Mouse (Mus musculus) frontal cortex, adult 2 months (tissue): ENCODE measurements at regions not wholly inside any gene's neighbourhood (a gene's known extent, or its start where the extent isn't known, plus 50 kb on each side); places are given as distances from the start of the nearest gene placed in this dataset.
A peak's percentile ranks its signal among the peaks of the same experiment; 100 is the strongest.
"Not testable (repeated sequence)": the region's sequence is repeated elsewhere in the genome, so short reads cannot be mapped to it uniquely, and the experiment has no call there.

Experiments used
- DNase-seq, 2 experiments: peaks; one replicate each; pipeline ENCODE4 v3.0.0; 2022; ENCODE audit warnings: low spot score in 1 of 2; ENCODE audit errors: extremely low spot score in 1 of 2

DNA sequence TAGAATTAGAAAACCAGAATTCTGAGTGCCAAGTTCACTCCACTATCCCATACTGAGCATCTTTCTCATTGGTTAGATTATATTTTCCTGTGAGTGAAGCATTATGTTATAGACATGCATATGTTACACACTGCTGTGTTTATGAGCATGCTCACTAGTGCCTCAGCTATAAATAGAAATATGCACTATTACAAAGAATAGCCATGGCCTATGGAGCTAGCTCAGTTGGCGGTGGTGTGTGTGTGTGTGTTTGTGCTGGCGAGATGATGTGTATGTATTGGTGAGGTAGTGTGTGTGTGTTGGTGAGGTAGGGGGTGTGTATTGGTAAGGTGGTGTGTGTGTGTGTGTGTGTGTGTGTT, 106.2 kb downstream of the Sec31a start:
- DNase-seq, result no peak

DNA sequence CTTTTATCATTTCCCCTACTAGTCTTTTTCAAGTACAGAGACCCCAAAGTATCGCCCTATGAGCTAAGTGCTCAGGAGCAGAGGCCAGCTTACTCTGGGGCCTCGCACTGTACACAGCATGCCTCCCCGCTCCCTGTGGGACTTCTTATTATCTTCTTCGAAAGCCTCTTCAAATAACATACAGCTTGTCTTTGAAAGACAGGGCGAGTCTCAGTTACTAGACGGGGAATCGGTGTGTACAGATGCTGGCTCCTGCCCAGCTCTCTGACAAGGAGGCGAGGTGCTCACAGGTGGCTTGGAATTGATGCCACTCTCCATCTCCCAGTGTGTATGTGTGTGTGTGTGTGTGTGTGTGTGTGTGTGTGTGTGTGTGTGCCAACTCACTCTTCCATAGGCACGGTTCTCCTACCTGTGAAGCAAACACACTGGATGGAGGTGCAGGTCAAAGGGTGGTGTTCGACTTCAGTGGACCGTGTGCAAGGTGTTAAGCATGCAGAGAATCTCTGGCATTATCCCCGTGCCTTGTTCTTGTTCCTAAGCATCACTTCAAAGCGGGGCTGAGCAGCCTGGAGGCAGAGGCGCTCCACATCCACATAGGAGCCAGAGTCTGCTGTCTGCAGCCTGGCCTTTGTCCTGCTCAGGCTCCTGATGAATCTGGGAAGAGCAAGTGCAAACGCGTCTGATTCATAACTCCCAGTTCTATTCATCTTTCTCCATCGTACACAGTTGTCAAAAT, 106.8 kb downstream of the Sec31a start:
- DNase-seq, result no peak

DNA sequence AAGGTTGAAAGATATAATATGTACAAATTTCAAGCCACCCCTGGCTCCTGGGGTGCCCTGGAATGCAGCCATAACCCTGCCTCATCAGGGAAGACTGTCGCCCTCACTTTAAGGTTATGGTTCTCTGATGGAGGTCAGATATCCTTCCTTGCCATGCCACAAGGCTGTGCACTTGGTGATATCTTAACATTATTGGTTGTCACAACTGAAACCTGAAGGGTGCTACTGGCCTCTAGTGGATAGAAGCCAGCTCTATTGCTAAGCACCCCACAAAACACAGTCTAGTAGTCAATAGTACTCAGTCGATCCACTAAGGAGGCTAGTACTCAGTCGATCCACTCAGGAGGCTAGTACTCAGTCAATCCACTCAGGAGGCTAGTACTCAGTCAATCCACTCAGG, 111.6 kb downstream of the Sec31a start:
- peak in 1 of 2 experiments; percentile 54 for DNase-seq

DNA sequence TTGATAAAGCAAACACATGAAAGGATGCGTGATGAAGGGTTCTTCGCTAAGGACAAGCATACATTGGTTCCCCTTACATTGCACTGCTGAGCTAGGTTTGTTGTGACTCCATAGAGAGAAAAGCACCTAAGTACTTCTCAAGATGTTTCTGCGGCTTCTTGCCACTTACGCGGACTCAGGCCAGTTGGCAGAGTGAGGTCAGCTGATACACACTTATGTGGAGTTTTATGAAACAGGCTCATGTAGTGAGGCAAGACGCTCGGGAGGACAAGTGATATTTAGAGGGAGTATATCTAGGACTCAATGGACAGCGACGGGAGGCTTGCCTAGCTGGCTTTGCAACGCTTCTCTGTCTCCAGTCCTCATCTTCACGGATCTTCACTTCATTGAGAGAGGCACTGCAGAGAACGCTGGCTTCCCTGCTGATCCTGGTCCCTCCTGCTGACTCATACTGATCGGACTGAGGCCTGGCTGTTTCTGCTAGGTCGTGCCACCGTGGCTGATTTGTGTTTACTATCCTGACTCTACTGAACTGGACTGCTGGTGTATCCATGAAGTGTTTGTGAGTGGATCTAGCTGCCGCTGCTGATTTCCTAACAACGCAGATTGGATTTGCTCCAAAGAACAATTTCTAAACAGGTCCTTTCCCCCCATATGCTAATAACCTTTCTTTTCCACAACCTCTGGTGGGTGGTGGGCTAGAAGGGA, 113.8 kb downstream of the Sec31a start:
- no peak for DNase-seq

DNA sequence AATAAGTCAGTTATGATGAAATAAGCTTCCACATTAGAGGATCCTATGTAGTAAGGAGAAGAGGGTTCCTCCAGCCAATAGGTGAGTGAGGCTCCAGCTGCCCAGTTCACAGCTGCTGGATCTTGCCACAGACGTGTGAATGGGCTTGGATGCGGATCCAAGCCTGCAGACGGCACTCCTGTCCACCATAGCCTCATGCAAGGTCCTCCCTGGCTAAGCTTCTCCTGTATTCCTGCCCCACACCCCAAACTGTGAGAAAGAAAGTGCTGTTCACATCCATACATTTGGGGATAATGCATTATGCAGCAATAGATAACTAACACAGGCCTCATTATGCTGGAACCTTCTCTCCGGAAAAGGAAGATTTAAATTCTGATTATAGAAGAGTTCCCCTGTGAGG, 116.9 kb downstream of the Sec31a start:
- no peak for DNase-seq

DNA sequence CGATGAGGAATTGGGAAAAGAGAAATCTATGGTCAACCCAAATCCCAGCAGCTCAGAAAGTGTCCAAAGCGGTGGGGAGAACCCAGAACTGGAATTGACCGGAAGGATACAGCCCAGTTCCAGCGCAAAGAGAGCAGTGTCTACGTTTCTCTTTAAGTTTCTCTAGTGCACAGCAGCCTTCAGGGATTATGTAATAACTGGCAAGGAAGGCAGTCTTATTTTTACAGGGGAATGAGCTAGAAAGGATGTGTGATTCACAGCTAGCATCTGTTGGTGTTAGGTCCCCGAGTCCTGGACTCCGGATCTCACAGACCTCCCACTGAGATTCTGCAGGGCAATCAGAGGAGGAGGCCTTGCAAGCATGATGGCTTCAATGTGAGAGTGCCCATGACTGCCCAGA, 121.8 kb downstream of the Sec31a start:
- DNase-seq, result peak; percentile 46 to 81

DNA sequence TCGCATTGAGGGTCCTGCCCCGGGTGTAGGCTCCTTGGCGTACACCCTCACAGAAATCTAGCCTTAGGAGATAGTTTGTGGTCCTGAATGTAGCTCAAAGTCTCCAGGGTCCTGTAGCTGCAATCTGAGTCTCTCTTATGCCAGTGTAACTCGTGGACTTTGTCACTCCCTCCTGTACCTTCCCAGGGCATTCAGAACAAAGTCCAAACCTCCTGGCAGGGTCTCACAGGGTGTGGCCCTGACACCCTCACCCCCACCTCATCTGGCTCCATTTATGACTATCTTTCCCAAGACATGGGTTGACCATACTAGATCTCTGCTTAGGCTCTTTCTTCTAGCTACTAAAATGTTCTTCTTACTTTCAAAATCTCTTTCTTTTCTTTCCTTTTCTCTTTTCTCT, 120.6 kb upstream of the Tmem150c start:
- DNase-seq, result no peak

DNA sequence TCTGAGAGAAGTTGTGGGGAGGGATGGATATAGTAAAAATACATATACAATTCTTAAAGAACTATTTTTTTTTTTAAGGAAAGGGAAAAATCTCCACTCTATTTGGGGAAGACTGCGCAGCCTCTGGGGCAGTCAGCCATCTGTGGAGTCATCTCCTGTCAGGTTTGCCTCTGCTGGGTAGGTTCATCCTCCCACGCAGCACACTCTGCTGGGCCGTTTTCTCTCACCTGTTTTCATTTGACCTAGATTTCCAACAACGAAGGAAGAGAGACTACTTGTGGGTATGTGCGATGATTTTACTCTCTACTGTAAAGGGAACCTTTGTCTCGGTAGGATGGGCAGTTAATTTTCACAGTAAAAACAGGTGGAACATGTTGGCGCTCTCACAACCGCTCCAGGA, 119.9 kb upstream of the Tmem150c start:
- DNase-seq, result peak in 1 of 2 experiments; percentile 32

DNA sequence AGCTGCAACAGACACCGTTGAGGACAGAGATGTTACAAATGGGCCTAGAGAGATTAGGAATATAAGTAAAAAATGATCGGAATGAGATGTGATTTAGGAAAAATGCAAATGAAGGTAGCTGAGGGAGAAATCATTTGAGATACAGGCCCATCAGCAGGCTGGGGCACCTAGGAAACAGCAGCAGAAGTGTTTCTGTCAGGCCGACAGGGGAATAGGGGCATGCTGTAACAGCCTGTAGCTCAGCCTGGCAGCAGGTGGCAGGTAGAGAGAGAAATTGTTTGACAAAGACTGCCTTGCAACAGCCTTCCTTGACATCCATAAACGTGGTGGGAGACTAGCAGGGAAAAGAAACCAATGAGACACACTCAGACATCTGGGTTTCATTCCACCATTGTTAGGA, 115.1 kb upstream of the Tmem150c start:
- no peak for DNase-seq

DNA sequence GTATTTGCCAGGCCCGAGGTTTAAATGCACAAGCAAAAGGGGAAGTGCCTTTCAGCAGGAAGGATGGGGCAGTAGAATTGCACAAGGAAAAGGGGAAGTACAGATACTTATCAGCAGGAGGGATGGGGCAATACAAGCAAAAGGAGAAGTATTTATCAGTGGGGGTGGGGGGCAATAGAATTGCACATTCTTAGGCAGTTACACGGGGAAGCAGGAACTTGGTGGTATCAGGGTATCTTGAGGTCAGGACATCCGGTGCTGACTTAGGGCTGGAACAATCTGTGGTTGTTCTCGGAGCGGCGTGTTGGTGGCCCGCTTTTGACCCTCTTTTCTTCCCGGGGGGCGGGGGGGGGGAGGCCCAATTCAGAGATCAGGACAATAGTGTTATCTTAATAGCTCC, 112.4 kb upstream of the Tmem150c start:
- DNase-seq, result not testable (repeated sequence)

DNA sequence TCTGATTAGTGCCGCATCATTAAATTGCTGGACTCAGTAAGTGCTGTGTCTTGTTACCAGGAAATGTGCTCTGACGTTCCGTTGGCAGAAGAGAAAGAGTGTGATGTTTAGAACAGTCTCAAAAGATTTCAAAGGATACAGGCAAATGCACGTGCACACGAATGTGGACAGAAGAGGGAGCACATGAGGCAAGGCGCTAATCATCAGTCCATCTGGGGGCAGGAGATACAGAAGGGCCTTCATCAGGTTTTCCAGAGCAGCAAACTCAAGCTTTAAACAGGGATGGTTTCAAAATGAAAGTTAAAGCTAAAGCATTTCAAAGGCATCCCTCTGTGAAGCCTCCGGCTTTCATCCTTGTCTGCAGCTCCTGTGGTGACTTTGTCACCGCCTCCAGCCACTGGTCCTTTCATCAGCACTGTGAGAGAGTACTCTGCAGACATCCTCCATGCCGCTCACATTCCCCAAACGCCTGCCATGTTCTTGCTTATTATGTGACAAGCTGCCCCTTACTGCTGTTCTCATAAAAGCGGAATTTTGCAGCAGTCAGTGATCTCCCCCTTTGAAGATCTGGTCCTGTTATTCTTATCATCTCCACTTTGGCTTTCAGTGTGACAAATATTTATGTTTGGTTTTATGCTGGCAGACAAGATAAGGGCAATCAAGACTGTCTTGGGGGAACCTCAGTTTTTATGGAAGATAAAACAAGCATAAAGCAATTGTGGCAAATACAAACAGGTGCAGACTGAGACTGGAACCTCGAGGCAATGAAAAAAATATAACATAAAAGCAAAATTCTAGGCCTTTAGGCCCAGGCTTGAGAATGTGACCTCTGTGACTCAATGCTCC, 111.5 kb upstream of the Tmem150c start:
- no peak for DNase-seq

DNA sequence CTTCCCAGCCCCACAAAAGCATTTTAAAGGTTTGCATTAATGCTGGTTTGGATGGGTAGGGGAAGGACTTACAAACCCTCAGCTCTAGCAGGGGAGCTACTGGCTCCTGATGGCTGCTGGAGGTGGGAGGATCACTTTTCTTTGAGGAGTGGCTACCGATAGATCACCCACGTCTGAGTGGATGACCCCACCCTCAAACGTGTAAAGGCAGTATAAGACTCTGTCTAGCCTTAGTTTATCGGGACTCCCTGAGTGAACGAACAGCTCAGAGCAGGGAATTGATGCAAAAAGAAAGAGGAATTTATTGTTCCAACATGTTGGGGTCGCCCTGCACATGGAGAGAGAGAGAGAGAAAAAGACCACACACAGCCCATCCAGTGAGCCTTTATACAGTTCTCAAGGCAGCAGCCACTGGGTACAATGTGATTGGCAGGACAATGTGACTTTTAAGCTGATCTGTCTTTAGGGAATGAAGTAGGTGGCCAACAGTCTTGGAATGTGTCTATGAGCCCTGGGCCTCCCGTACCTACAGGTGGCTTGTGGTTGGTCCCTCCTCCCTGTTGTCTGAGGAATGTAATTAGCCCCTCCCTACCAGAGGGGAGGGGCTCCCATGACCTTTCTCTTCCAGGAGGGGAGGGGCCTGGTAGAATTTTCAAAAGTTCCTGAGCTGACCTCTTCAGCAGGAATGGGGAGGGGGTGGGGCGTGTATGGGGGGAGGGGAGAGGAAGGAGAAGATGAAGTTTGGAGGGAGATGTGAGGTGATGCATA, 108.7 kb upstream of the Tmem150c start:
- no peak for DNase-seq

DNA sequence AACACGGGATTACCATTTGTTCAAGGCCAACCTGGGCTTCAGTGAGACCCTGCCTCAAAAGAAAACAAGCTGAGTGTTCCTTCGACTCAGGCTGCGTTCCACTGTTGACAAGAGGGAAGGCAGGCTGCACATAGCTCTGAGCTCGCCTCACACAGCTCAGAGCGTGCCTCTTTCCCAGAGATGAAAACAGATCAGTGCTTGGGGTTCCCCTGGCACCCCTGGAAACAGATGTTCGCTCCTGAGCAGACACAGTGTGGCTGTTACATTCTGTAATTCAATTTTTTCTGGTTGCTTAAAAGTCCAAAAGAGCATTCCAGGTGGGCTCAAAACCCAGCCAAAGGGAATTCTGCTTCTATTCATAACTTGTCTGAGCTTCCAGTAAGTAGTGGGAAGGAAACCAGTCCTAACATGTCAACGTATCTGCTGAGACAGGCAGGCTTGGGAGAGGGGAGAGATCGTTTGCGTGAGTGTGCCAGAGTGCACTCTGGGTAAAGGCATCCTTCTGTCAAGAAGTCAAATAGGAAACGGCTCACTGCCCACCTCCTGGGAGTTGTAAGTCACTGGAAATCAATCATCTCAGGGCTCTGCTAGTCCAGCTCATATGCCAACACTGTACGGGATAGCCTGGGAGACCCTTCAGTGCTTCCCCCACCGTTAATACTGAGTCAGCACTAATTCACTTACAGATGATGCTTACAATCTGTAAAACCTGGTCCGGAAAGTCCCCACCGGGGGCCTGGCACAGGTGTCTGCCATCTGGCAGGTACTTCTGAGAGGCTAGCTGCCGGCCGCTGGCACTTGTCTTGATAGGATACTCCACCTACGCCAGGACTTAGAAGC, 107.3 kb upstream of the Tmem150c start:
- DNase-seq, result no peak

DNA sequence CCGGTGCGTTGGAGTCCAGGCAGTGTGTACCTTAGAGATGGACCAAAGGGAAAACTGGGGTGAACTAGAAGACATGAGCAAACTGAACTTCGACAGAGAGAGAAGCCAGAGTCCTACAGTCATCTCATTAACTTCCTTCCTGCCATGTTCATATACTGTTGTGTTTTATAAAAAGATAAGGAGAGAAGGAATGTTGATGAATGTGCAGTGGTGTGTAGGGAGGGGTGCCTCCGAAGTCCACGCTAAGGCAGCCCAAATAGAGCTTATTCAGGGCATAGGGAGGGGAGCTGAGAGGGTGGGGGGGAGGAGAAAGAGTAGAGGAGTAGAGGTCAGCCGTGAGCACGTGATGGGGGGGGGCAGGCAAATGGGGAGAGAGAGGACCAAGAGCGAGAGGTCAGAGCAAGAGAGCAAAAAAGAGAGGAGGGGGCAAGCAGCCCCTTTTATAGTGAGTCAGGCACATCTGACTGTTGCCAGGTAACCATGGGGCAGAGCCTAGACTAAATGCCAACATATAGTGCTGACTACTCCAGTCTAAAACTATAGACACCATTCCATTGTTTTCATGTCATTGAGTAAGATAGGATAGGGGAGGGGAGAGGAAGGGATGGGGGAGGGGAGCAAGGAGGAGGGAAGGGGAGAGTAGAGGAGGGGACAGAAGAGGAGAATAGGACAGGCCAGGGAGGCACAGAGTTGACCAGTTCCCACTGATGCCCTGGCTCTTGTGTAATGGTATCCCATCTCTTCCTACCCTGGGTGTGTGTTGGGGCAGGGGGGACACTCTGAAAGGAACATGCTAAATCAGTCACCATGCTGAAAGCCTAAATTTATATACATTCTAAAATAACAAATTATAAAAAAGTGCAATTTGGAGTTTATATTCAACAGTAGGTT, 100.4 kb upstream of the Tmem150c start:
- DNase-seq, result no peak

DNA sequence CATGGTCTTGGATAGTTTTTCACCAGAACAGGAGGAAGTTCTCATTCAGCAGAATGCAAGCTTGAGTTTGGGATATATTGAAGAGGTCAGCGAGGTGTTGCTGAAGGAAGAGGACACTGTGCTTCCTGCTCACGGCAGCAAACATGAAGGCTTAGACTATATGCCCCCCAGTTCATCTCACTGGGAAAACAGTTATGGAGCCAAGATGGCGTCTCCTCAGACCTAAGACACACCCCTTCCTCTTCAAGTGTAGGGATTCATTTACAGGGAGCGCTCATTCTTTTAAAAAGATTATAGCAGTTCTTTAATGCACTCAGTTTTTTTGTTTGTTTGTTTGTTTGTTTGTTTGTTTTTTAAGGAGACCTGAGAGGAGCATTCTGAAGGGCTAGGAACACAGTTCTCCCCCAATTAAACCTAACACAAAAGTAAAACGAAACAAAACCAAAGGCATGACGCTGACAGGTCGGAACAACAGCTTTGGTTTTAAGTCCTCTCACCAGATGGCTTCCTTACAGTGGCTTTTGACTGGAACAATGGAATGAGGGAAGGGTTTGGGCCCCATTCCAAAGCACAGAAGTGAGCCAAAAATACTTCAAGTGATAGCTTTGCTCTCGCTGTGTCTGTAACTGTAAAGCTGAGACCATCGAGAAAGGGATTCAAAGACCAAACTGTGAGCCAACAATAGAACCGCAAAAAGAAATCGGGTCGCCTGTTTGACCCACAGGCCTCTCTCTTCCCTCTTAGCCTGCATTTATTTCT, 99.5 kb upstream of the Tmem150c start:
- DNase-seq, result peak in 1 of 2 experiments; percentile 45

DNA sequence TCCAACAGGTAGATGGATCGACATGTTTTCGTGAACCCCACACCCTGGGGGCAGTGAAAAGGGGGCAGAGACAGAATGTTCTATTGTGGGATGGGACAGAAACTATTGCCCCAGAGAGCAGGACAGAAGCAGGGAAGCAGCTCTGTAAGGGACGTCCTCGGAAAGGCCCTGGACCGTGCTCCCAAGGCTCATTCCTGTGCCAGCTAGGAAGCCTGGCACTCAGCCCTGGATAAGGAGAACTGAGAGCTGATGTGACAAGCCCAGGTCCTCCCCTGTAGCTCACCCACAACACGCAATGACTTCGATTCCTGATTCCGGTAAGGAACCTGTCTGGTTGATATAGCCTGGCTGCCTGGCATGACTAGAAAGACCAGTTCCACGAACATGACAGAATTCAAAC, 95.7 kb upstream of the Tmem150c start:
- DNase-seq, result no peak

DNA sequence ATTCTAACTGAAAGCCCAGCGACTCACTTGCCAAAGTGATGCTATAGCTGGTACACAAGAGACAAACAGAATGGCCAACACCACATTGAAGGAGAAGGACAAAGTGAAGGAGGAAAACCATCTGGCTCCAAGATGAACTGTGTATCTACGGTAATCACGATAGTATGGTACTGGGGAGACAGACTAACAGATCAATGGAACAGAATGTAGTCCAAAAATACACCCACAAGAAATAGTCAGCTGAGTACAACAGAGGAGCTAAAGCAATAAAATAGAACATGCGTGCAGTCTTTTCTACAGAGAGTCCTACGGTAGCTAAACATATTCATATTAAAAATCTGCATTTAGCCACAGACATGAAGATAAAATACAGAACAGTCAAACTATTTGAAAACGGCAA, 92.4 kb upstream of the Tmem150c start:
- no peak for DNase-seq

DNA sequence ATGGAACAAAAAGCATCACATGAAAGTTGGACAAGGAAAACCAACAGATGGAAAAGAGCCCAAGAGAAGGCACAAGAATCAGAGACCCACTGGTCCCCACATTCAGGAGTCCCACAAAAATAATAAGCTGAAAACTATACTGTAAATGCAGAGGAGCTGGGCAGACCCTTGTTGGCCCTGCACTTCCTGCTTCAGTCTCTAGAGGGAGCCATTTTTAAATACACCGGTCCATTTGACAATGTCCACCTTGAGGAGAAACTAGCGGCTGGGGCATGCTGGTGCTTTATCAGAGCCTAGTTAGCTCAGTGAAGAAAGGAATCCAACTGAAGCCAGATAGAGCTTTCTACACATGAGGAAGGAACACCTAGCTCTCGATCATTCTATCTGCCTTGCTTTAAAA, 90.1 kb upstream of the Tmem150c start:
- no peak for DNase-seq
